Mouse (Mus musculus): Measurements from ENCODE around the gene Dnajc12. TPM values are rescaled to one million over a fixed set of nuclear protein-coding genes. Genes with fewer than 3 reads are reported as not detected.

Dnajc12 gene
- polyA plus RNA-seq, 1 experiment from 2014 or later: 18.0 TPM

- Histone ChIP-seq H3K4me3 (no peak overlapping the region), H3K9ac (no peak overlapping the region), H3K4me2 (no peak overlapping the region), H3K27ac (no peak overlapping the region), H3K36me3 (replicated peaks) (no peaks in the 10 kb centered on the region), H3K9me3 (no peaks in the 10 kb centered on the region), H3K27me3 (replicated peaks) (no peaks in the 10 kb centered on the region), H3K4me1 (no peaks in the 10 kb centered on the region; the same call in 1 of the 2 replicates)
- WGBS: 88% methylated on average over 4 of the region's 4 CpGs
- no peak for ATAC-seq (replicated peaks)
Observed at GRCm38 (mm10) chr10:63453926-63454325, 71.7 kb downstream of the Dnajc12 start.

GRCm38 (mm10) chr10:63455110-63455878 is 73.1 kb downstream of the Dnajc12 start:
- 32% methylated on average over 8 of the region's 8 CpGs for WGBS
- no peak overlapping the region for H3K4me2 ChIP-seq
- no peaks in the 10 kb centered on the region for H3K9me3 ChIP-seq
- H3K4me3 ChIP-seq: no peak overlapping the region
- ATAC-seq (replicated peaks): peak; percentile 62; the same call in 1 of the 2 replicates
- H3K4me1 ChIP-seq: no peaks in the 10 kb centered on the region; the same call in 1 of the 2 replicates
- no peaks in the 10 kb centered on the region for H3K36me3 ChIP-seq (replicated peaks)
- no peak overlapping the region for H3K9ac ChIP-seq
- H3K27ac ChIP-seq: no peak overlapping the region
- H3K27me3 ChIP-seq (replicated peaks): no peaks in the 10 kb centered on the region

GRCm38 (mm10) chr10:63457292-63458128 is 75.3 kb downstream of the Dnajc12 start:
- no peaks in the 10 kb centered on the region for H3K27me3 ChIP-seq (replicated peaks)
- H3K36me3 ChIP-seq (replicated peaks): no peaks in the 10 kb centered on the region
- no peak for ATAC-seq (replicated peaks)
- no peaks in the 10 kb centered on the region; the same call in 1 of the 2 replicates for H3K4me1 ChIP-seq
- H3K9me3 ChIP-seq: no peaks in the 10 kb centered on the region
- no peak overlapping the region for H3K4me2 ChIP-seq
- 80% methylated on average over 17 of the region's 17 CpGs for WGBS
- H3K4me3 ChIP-seq: no peak overlapping the region
- H3K27ac ChIP-seq: no peak overlapping the region
- no peak overlapping the region for H3K9ac ChIP-seq

Other genes with a start within 250 kb of the Dnajc12 start
- gene Mypn, start 178.5 kb upstream of the Dnajc12 start, polyA plus RNA-seq (2015; fragmentation: Nextera tagmentation; extraction: Ambion mirVana): 0.21 and 0.31 TPM in 2 replicates
- 29.5 and 31.1 TPM in 2 replicates for gene Herc4, start 138.6 kb upstream of the Dnajc12 start, polyA plus RNA-seq (2015; fragmentation: Nextera tagmentation; extraction: Ambion mirVana)
- gene Sirt1, start 739 bp upstream of the Dnajc12 start, polyA plus RNA-seq (2015; fragmentation: Nextera tagmentation; extraction: Ambion mirVana): 5.7 and 6.1 TPM in 2 replicates
- not detected in 2 replicates for gene Gm7075, start 39.3 kb downstream of the Dnajc12 start, polyA plus RNA-seq (2015; fragmentation: Nextera tagmentation; extraction: Ambion mirVana)
- gene Ctnna3, start 47.7 kb downstream of the Dnajc12 start, polyA plus RNA-seq (2015; fragmentation: Nextera tagmentation; extraction: Ambion mirVana): 0.61 and 0.80 TPM in 2 replicates

Measured in midbrain, embryonic 15.5 days (tissue).